Mouse (Mus musculus): ENCODE measurements around the gene Tbpl1. TPM values are rescaled to one million over a fixed set of nuclear protein-coding genes. Genes with fewer than 3 reads are reported as not detected.

The Tbpl1 gene
- polyA plus RNA-seq (2014; fragmentation: Illumina TruSeq; extraction: RNeasy Lipid Tissue Mini Kit (QIAGEN cat#74804); ENCODE audit: low read depth, low replicate concordance), result 47.5 TPM

GRCm38 (mm10) chr10:22731272-22732093, at the start of gene Tbpl1:
Tbpl1 (minus strand) TSS chr10:22731938.

Other genes starting within 250 kb of the Tbpl1 start
- 11.9 TPM for gene Slc2a12, start 86.9 kb downstream of the Tbpl1 start, polyA plus RNA-seq (2014; fragmentation: Illumina TruSeq; extraction: RNeasy Lipid Tissue Mini Kit (QIAGEN cat#74804); ENCODE audit: low read depth, low replicate concordance)
- gene Tcf21, start 88.2 kb upstream of the Tbpl1 start, polyA plus RNA-seq (2014; fragmentation: Illumina TruSeq; extraction: RNeasy Lipid Tissue Mini Kit (QIAGEN cat#74804); ENCODE audit: low read depth, low replicate concordance), result 5.4 TPM